Mouse (Mus musculus) testis, adult 2 months (tissue): ENCODE measurements around the gene Ugt1a2. TPM values are rescaled to one million over a fixed set of nuclear protein-coding genes. Genes with fewer than 3 reads are reported as not detected.

Experiments
- H3K27ac ChIP-seq: fragments of 200-500 bp; 2 replicates; pipeline ENCODE4 v1.5.1; 2012; ENCODE audit warnings: low read depth, low read length; ENCODE audit not compliant: control insufficient read depth, insufficient read depth
- H3K27me3 ChIP-seq: fragments of 200-500 bp; 2 replicates; pipeline ENCODE4 v1.6.1; 2012; ENCODE audit warnings: mild to moderate bottlenecking, low read length, moderate library complexity; ENCODE audit not compliant: control insufficient read depth, insufficient read depth
- H3K36me3 ChIP-seq: fragments of 200-500 bp; 2 replicates; pipeline ENCODE4 v1.6.1; 2012; ENCODE audit warnings: mild to moderate bottlenecking, low read length; ENCODE audit not compliant: control insufficient read depth, insufficient read depth
- H3K4me1 ChIP-seq: fragments of 200-500 bp; 2 replicates; pipeline ENCODE4 v1.6.1; 2012; ENCODE audit warnings: low read length; ENCODE audit not compliant: control insufficient read depth, insufficient read depth
- H3K4me3 ChIP-seq: fragments of 200-500 bp; 2 replicates; pipeline ENCODE4 v1.5.1; 2012; ENCODE audit warnings: low read depth, mild to moderate bottlenecking, low read length, moderate library complexity, mixed read lengths; ENCODE audit not compliant: control insufficient read depth
- CTCF ChIP-seq: fragments of 200-500 bp; IDR thresholded peaks from 2 replicates; pipeline ENCODE4 v1.5.1; 2012; ENCODE audit warnings: low read depth, mild to moderate bottlenecking, inconsistent platforms, low read length, moderate library complexity; ENCODE audit not compliant: control insufficient read depth, insufficient read depth, insufficient replicate concordance
- POLR2A ChIP-seq: fragments of 200-500 bp; IDR thresholded peaks from 2 replicates; pipeline ENCODE4 v1.6.1; 2012; ENCODE audit warnings: low read depth, mild to moderate bottlenecking, inconsistent platforms, low read length, moderate library complexity; ENCODE audit not compliant: control insufficient read depth
- polyA plus RNA-seq: library from polyadenylated mRNA; depleted of rRNA; stranded (reverse); fragments of >200 nt; gene quantifications from 2 replicates; pipeline ENCODE4 v1.2.3, GENCODE M21; 2012

Ugt1a2 gene
- polyA plus RNA-seq, 1 experiment = 0.06 TPM

GRCm38 (mm10) chr1:88197443-88197842 is 3.0 kb upstream of the Ugt1a2 start:
- TF ChIP-seq POLR2A (no peak), CTCF (no peak)
- H3K36me3 ChIP-seq = no peaks in the 10 kb centered on the region
- no peak overlapping the region for H3K27ac ChIP-seq
- H3K4me3 ChIP-seq = no peak overlapping the region
- no peaks in the 10 kb centered on the region; the same call in 1 of the 2 replicates for H3K4me1 ChIP-seq
- H3K27me3 ChIP-seq = no peaks in the 10 kb centered on the region

GRCm38 (mm10) chr1:88199996-88200395 is 405 bp upstream of the Ugt1a2 start:
- Histone ChIP-seq H3K36me3 (no peaks in the 10 kb centered on the region; the same call in none of the 2 replicates), H3K4me3 (no peak overlapping the region), H3K4me1 (no peaks in the 10 kb centered on the region; the same call in 1 of the 2 replicates), H3K27me3 (no peaks in the 10 kb centered on the region), H3K27ac (no peak overlapping the region)
- no peak for TF ChIP-seq POLR2A
- no peak for TF ChIP-seq CTCF

GRCm38 (mm10) chr1:88205294-88205922 is 5.0 kb downstream of the Ugt1a2 start, which contains the start of gene Dnajb3:
Gene Dnajb3, minus strand, starts transcription at chr1:88205782.
- Histone ChIP-seq H3K4me1 (peaks cover 2% of the 10 kb centered on the region; the same call in 1 of the 2 replicates), H3K36me3 (no peaks in the 10 kb centered on the region; the same call in none of the 2 replicates), H3K27ac (peak within 1 kb of the TSS; percentile 100), H3K4me3 (peak within 1 kb of the TSS; percentile 97), H3K27me3 (no peaks in the 10 kb centered on the region)
- TF ChIP-seq CTCF (no peak), POLR2A (peak; percentile 100)

GRCm38 (mm10) chr1:88206843-88207479 is 6.6 kb downstream of the Ugt1a2 start:
- H3K27me3 ChIP-seq = no peaks in the 10 kb centered on the region
- H3K4me3 ChIP-seq = peak overlapping the region; percentile 63
- peaks cover 2% of the 10 kb centered on the region; the same call in 1 of the 2 replicates for H3K4me1 ChIP-seq
- TF ChIP-seq CTCF (no peak), POLR2A (no peak)
- no peaks in the 10 kb centered on the region; the same call in none of the 2 replicates for H3K36me3 ChIP-seq
- H3K27ac ChIP-seq = no peak overlapping the region

- no peak within 1 kb of the TSS for H3K4me3 ChIP-seq
- no peaks in the 10 kb centered on the region for H3K4me1 ChIP-seq
- H3K27me3 ChIP-seq = no peaks in the 10 kb centered on the region
- TF ChIP-seq POLR2A (no peak), CTCF (no peak)
- H3K36me3 ChIP-seq = no peaks in the 10 kb centered on the region
- H3K27ac ChIP-seq = no peak within 1 kb of the TSS
Observed at GRCm38 (mm10) chr1:88211812-88212211, 11.4 kb downstream of the Ugt1a2 start, which contains the start of gene Ugt1a1. Gene Ugt1a1, plus strand, starts transcription at chr1:88211959.

GRCm38 (mm10) chr1:88212341-88213045 is 12.1 kb downstream of the Ugt1a2 start:
- TF ChIP-seq CTCF (no peak), POLR2A (no peak)
- Histone ChIP-seq H3K27me3 (no peaks in the 10 kb centered on the region), H3K4me3 (no peak overlapping the region), H3K36me3 (no peaks in the 10 kb centered on the region), H3K27ac (no peak overlapping the region), H3K4me1 (no peaks in the 10 kb centered on the region)

GRCm38 (mm10) chr1:88213061-88213460 is 12.7 kb downstream of the Ugt1a2 start:
- no peaks in the 10 kb centered on the region for H3K4me1 ChIP-seq
- H3K36me3 ChIP-seq = no peaks in the 10 kb centered on the region
- H3K27me3 ChIP-seq = no peaks in the 10 kb centered on the region
- no peak for TF ChIP-seq CTCF
- no peak for TF ChIP-seq POLR2A
- H3K4me3 ChIP-seq = no peak overlapping the region
- H3K27ac ChIP-seq = no peak overlapping the region
